Mouse (Mus musculus) lung, postnatal 0 days (tissue): ENCODE measurements around the gene Mpped2. TPM values are rescaled to one million over a fixed set of nuclear protein-coding genes. Genes with fewer than 3 reads are reported as not detected.

Source experiments
- ATAC-seq: fragments of 200-750 bp; cut with Nextera tagmentation; 2 replicates; pipeline ENCODE4 v1.8.0; 2017; ENCODE audit warnings: moderate library complexity
- DNase-seq: peaks from one replicate; pipeline ENCODE4 v3.0.0-alpha.2; 2016; ENCODE audit warnings: low spot score
- H3K27ac ChIP-seq: fragments of 300-500 bp; sonication (generic); 2 replicates; pipeline ENCODE4 v1.5.1; 2014; ENCODE audit warnings: antibody characterized with exemption, mild to moderate bottlenecking, low read length, mixed read lengths
- H3K27me3 ChIP-seq: fragments of 300-500 bp; sonication (generic); replicated peaks from 2 replicates; pipeline ENCODE4 v1.6.1; 2014; ENCODE audit warnings: low read length, mixed read lengths; ENCODE audit not compliant: insufficient read depth
- H3K36me3 ChIP-seq: fragments of 300-500 bp; sonication (generic); 2 replicates; pipeline ENCODE4 v1.6.1; 2014; ENCODE audit warnings: low read length, mixed read lengths; ENCODE audit not compliant: insufficient read depth
- H3K4me1 ChIP-seq: fragments of 300-500 bp; sonication (generic); 2 replicates; pipeline ENCODE4 v1.6.1; 2014; ENCODE audit warnings: antibody characterized with exemption, low read depth, low read length, mixed read lengths; ENCODE audit not compliant: insufficient read depth
- H3K4me2 ChIP-seq: fragments of 300-500 bp; sonication (generic); replicated peaks from 2 replicates; pipeline ENCODE4 v1.6.1; 2014; ENCODE audit warnings: low read depth, mild to moderate bottlenecking, low read length, moderate library complexity, mixed read lengths
- H3K4me3 ChIP-seq: fragments of 300-500 bp; sonication (generic); 2 replicates; pipeline ENCODE4 v1.5.1; 2014; ENCODE audit warnings: low read depth, low read length
- H3K9ac ChIP-seq: fragments of 300-500 bp; sonication (generic); replicated peaks from 2 replicates; pipeline ENCODE4 v1.6.1; 2014; ENCODE audit warnings: low read depth, mild to moderate bottlenecking
- H3K9me3 ChIP-seq: fragments of 300-500 bp; sonication (generic); 2 replicates; pipeline ENCODE4 v1.6.1; 2016; ENCODE audit warnings: low read length, mixed read lengths
- CTCF ChIP-seq: IDR thresholded peaks from 2 replicates; pipeline ENCODE4 v1.5.1; 2016; ENCODE audit warnings: antibody characterized with exemption, mild to moderate bottlenecking
- EP300 ChIP-seq: IDR thresholded peaks from 2 replicates; pipeline ENCODE4 v1.6.1; 2016; ENCODE audit warnings: antibody characterized with exemption, mild to moderate bottlenecking, control low read depth
- WGBS: fragments of 180-500 bp; shearing (Covaris S2); extraction: QIAGEN DNeasy Blood & Tissue Kit; methylation state at CpG from one replicate; pipeline ENCODE4 v1.1.7; 2014; 5-methylcytosine and 5-hydroxymethylcytosine counted together
- polyA plus RNA-seq: library from polyadenylated mRNA; unstranded; fragments of >200 nt; fragmentation: Nextera tagmentation; extraction: Ambion mirVana; gene quantifications from 2 replicates; pipeline ENCODE4 v1.2.1, GENCODE M21; 2015

Mpped2 gene
- polyA plus RNA-seq, 1 experiment from 2014 or later = 9.7 TPM

DNA sequence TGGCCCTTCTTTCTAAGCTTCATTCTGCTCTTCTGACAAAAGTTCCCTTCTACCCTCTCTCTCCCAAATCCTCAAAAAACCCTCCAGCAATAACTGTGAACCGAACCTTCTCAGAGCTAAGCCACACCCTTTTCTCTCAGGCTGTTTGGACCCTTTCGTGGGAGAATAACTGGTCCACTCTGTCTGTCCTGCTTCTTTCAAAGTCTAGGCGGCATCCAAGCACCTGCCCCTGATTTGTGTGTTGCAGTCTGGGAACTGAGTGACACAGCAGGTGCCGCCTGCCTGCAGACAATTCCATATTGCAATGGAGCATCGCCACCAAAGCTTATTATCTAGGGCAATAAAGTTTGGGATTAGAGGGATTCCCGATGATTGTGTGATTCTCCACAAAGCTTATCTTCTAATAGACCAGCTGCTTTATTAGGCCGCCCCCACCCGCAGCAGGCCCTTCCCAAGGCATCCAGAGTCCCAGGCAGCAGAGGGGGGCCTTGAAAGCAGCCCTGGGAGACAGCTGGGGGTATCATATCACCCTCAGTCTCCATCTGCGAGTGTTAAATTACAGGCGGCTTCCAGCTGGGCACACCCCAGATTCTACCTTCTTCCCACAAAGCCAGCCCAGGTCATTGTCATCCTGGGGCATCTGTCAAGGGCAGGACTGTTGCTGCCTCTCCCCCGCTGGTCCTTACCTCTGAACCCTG is 202.4 kb downstream of the Mpped2 start:
- Histone ChIP-seq H3K4me2 (no peak overlapping the region), H3K9me3 (no peaks in the 10 kb centered on the region), H3K4me3 (no peak overlapping the region), H3K27ac (no peak overlapping the region), H3K27me3 (no peaks in the 10 kb centered on the region), H3K4me1 (no peaks in the 10 kb centered on the region), H3K36me3 (no peaks in the 10 kb centered on the region), H3K9ac (no peak overlapping the region)
- no peak for TF ChIP-seq EP300
- TF ChIP-seq CTCF = no peak
- WGBS = 42% methylated on average over 11 of the region's 11 CpGs
- DNase-seq (no peak), ATAC-seq (no peak)

DNA sequence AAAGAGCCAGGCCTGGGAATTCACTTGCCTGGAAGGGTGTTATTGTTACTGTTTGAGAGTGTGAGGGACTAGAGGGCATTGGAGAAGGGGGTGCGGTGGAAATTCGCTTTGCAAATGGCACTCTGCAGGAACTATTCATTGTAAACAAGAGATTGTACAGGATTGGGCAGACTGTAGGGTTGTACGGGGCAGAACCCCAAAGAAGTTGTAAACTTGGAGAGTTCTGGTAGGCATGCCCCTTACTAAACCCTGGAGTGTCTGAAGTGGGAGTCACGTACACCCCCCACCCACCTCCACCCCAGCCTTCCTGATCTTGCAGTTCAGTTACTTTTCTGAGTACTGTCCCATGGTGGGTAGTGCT is 202.9 kb downstream of the Mpped2 start:
- no peak overlapping the region for H3K9ac ChIP-seq
- ATAC-seq = no peak
- DNase-seq = no peak
- no peaks in the 10 kb centered on the region for H3K4me1 ChIP-seq
- H3K27ac ChIP-seq = no peak overlapping the region
- H3K4me2 ChIP-seq = no peak overlapping the region
- 45% methylated on average over 4 of the region's 4 CpGs for WGBS
- TF ChIP-seq CTCF (no peak), EP300 (no peak)
- H3K27me3 ChIP-seq = no peaks in the 10 kb centered on the region
- H3K4me3 ChIP-seq = no peak overlapping the region
- no peaks in the 10 kb centered on the region for H3K36me3 ChIP-seq
- no peaks in the 10 kb centered on the region for H3K9me3 ChIP-seq

DNA sequence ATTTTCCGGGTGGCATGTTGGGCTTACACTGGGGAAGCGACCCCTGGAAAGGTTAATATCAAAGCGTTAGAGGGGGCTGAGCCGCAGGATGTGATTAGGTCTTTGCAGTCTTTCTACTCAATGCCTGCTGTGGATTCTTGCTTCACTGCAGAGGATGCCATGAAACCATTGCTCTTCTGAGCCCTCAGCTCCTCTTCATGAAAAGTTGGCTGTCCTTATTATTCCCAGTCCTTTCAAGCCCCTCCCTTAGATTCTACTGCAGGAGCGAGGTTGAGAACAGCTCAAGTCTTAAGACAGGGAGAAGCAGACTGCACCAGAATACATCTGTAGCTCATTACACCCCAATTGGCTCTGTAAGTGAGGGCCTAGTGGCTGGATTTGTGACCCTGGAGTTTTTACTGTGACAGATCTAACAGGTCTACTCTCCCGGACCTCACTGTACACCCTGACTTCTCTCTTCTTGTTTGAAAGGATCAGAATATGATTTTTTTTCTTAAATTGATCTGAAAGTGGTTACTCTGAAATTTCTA is 218.9 kb downstream of the Mpped2 start:
- Histone ChIP-seq H3K4me2 (no peak overlapping the region), H3K9me3 (no peaks in the 10 kb centered on the region), H3K27ac (no peak overlapping the region), H3K9ac (no peak overlapping the region), H3K4me3 (no peak overlapping the region), H3K27me3 (no peaks in the 10 kb centered on the region), H3K4me1 (no peaks in the 10 kb centered on the region), H3K36me3 (no peaks in the 10 kb centered on the region)
- ATAC-seq (no peak), DNase-seq (no peak)
- TF ChIP-seq CTCF (no peak), EP300 (no peak)
- WGBS = 80% methylated on average over 6 of the region's 6 CpGs
